Mouse (Mus musculus) stomach, postnatal 0 days (tissue): Measurements from ENCODE around the gene Dffa.

Experiments
- CTCF ChIP-seq: IDR thresholded peaks from 2 replicates; pipeline ENCODE4 v1.5.1; 2016; ENCODE audit warnings: antibody characterized with exemption, low read depth, mild to moderate bottlenecking, moderate library complexity
- EP300 ChIP-seq: optimal IDR thresholded peaks from 2 replicates; pipeline ENCODE3; 2016; ENCODE audit warnings: antibody characterized with exemption

DNA sequence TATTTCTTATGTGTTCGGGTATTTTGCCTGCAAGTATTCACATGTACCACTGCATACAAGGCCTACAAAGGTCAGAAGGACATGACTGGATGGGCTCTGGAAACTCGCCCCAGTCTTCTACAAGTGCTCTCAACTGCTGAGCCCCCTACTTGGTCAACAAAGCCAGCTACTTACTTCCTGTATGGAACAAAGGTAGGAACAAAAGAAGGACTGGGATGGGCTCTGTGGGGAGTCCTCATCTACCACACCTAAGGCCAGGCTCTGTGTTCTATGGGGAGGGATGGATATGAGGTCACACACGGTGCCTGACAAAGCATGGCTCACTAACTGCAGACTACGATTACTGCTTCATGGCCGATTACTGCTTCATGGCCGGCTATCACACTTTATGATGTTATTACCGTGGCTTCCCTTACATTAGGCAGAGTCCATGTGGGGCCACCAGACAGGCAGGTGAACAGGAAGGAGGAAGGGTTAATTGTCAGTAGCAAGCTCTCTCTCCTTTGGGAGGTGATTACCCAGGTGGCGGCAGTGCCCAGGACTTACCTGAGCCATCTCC lies 53.5 kb downstream of the Dffa start:
- TF ChIP-seq EP300 (no peak), CTCF (no peak)
